Mouse (Mus musculus) hindbrain, embryonic 13.5 days (tissue): ENCODE data around the gene Rnf113a2. TPM values are rescaled to one million over a fixed set of nuclear protein-coding genes. Genes with fewer than 3 reads are reported as not detected.

Experiments used
- ATAC-seq: fragments of 200-750 bp; cut with Nextera tagmentation; 2 replicates; pipeline ENCODE4 v1.8.0; 2017; ENCODE audit warnings: moderate TSS enrichment; ENCODE audit not compliant: low FRiP score
- H3K27ac ChIP-seq: fragments of 300-500 bp; sonication (generic); 2 replicates; pipeline ENCODE4 v1.5.1; 2015; ENCODE audit warnings: inconsistent platforms, mild to moderate bottlenecking, moderate library complexity
- H3K27me3 ChIP-seq: fragments of 300-500 bp; sonication (generic); 2 replicates; pipeline ENCODE4 v1.6.1; 2015; ENCODE audit warnings: mild to moderate bottlenecking, inconsistent platforms
- H3K36me3 ChIP-seq: fragments of 300-500 bp; sonication (generic); 2 replicates; pipeline ENCODE4 v1.6.1; 2015; ENCODE audit warnings: mild to moderate bottlenecking, inconsistent platforms
- H3K4me1 ChIP-seq: fragments of 300-500 bp; sonication (generic); replicated peaks from 2 replicates; pipeline ENCODE4 v1.6.1; 2015; ENCODE audit warnings: inconsistent platforms
- H3K4me2 ChIP-seq: fragments of 300-500 bp; sonication (generic); 2 replicates; pipeline ENCODE4 v1.6.1; 2015; ENCODE audit warnings: inconsistent platforms, mild to moderate bottlenecking, moderate library complexity
- H3K4me3 ChIP-seq: fragments of 300-500 bp; sonication (generic); 2 replicates; pipeline ENCODE4 v1.5.1; 2015; ENCODE audit warnings: mild to moderate bottlenecking, inconsistent platforms
- H3K9ac ChIP-seq: fragments of 300-500 bp; sonication (generic); 2 replicates; pipeline ENCODE4 v1.6.1; 2015; ENCODE audit warnings: mild to moderate bottlenecking, inconsistent platforms
- H3K9me3 ChIP-seq: fragments of 300-500 bp; sonication (generic); 2 replicates; pipeline ENCODE4 v1.6.1; 2016; ENCODE audit warnings: inconsistent platforms
- WGBS: fragments of 180-500 bp; shearing (Covaris S2); methylation state at CpG from one replicate; pipeline ENCODE4 v1.1.7; 2015; 5-methylcytosine and 5-hydroxymethylcytosine counted together
- polyA plus RNA-seq: library from polyadenylated mRNA; unstranded; fragments of >200 nt; fragmentation: Nextera tagmentation; extraction: Ambion mirVana; gene quantifications from 2 replicates; pipeline ENCODE4 v1.2.1, GENCODE M21; 2015

Rnf113a2 gene
- polyA plus RNA-seq, 1 experiment from 2014 or later: 28.5 TPM

DNA sequence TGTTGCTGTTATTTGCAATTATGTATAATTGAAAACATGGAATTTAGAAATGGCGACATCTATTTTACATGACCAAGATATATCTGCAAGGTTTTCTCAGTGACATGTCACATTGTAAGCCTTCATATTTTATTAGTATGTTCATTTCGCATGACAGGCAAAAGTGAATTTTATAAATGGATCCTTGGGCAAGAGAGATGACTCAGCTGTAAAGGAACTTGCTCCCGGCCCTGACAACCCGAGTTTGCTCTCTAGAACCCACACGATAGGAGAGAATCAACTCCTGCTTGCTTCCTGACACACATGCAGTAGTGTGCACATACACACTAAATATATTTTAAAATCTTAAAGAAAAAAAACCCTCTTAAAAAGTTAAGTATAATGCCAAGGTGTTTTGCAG is 44.4 kb downstream of the Rnf113a2 start:
- H3K9me3 ChIP-seq: no peaks in the 10 kb centered on the region
- H3K27me3 ChIP-seq: no peaks in the 10 kb centered on the region
- ATAC-seq: no peak
- H3K36me3 ChIP-seq: peaks cover 56% of the 10 kb centered on the region
- no peak overlapping the region for H3K9ac ChIP-seq
- 96% methylated on average over 5 of the region's 5 CpGs for WGBS
- H3K4me2 ChIP-seq: no peak overlapping the region
- no peak overlapping the region for H3K4me3 ChIP-seq
- H3K27ac ChIP-seq: no peak overlapping the region
- H3K4me1 ChIP-seq: no peaks in the 10 kb centered on the region

GRCm38 (mm10) chr12:84462856-84463255 is 45.9 kb downstream of the Rnf113a2 start:
- Histone ChIP-seq H3K9me3 (no peaks in the 10 kb centered on the region), H3K4me1 (no peaks in the 10 kb centered on the region), H3K27ac (no peak overlapping the region), H3K4me3 (no peak overlapping the region), H3K4me2 (no peak overlapping the region), H3K9ac (no peak overlapping the region), H3K27me3 (no peaks in the 10 kb centered on the region), H3K36me3 (peaks cover 50% of the 10 kb centered on the region)
- no peak for ATAC-seq
- WGBS: 85% methylated on average over 3 of the region's 3 CpGs

Other genes starting within 250 kb of the Rnf113a2 start
- 4.5 and 5.1 TPM in 2 replicates for gene Elmsan1, start 198.3 kb upstream of the Rnf113a2 start, polyA plus RNA-seq
- 14.2 and 15.1 TPM in 2 replicates for gene Ptgr2, start 132.0 kb upstream of the Rnf113a2 start, polyA plus RNA-seq
- gene Zfp410, start 100.3 kb upstream of the Rnf113a2 start, polyA plus RNA-seq: 84.3 and 88.3 TPM in 2 replicates
- 41.0 and 42.3 TPM in 2 replicates for gene Coq6, start 55.5 kb upstream of the Rnf113a2 start, polyA plus RNA-seq
- gene Fam161b, start 55.4 kb upstream of the Rnf113a2 start, polyA plus RNA-seq: 17.9 and 19.1 TPM in 2 replicates
- 11.4 and 13.0 TPM in 2 replicates for gene Entpd5, start 8.2 kb upstream of the Rnf113a2 start, polyA plus RNA-seq
- 4.0 TPM in 2 replicates for gene Bbof1, start 8.1 kb upstream of the Rnf113a2 start, polyA plus RNA-seq
- 30.3 and 32.9 TPM in 2 replicates for gene Aldh6a1, start 33.8 kb downstream of the Rnf113a2 start, polyA plus RNA-seq
- 34.8 and 36.1 TPM in 2 replicates for gene Lin52, start 34.2 kb downstream of the Rnf113a2 start, polyA plus RNA-seq
- 5.4 and 10.1 TPM in 2 replicates for gene Vsx2, start 152.6 kb downstream of the Rnf113a2 start, polyA plus RNA-seq
- 12.4 and 13.8 TPM in 2 replicates for gene Abcd4, start 200.2 kb downstream of the Rnf113a2 start, polyA plus RNA-seq
- not detected in 2 replicates for gene Vrtn, start 223.8 kb downstream of the Rnf113a2 start, polyA plus RNA-seq